Mouse (Mus musculus) Muller cell, postnatal 12 days (primary cell): ENCODE data around the gene Tmem107.
"Not testable (repeated sequence)": the region's sequence is repeated elsewhere in the genome, so short reads cannot be mapped to it uniquely, and the experiment has no call there.

Experiments
- DNase-seq: peaks from one replicate; pipeline ENCODE4 v3.0.0-alpha.2; 2015; ENCODE audit errors: inconsistent ontology term

Tmem107 gene

DNA sequence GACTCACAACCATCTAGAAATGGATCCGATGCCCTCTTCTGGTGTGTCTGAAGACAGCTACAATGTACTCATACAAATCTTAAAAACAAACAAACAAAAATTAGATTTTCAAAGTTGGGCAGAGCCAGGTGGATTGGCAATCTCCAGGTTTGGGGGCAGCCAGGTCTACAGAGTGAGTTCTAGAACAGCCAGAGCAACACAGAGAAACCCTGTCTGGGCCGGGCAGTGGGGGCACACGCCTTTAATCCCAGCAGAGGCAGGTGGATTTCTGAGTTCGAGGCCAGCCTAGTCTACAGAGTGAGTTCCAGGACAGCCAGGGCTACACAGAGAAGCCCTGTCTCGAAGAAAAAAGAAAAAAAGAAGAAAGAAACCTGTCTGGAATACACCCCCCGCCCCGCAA is 23.2 kb downstream of the Tmem107 start:
- not testable (repeated sequence) for DNase-seq

DNA sequence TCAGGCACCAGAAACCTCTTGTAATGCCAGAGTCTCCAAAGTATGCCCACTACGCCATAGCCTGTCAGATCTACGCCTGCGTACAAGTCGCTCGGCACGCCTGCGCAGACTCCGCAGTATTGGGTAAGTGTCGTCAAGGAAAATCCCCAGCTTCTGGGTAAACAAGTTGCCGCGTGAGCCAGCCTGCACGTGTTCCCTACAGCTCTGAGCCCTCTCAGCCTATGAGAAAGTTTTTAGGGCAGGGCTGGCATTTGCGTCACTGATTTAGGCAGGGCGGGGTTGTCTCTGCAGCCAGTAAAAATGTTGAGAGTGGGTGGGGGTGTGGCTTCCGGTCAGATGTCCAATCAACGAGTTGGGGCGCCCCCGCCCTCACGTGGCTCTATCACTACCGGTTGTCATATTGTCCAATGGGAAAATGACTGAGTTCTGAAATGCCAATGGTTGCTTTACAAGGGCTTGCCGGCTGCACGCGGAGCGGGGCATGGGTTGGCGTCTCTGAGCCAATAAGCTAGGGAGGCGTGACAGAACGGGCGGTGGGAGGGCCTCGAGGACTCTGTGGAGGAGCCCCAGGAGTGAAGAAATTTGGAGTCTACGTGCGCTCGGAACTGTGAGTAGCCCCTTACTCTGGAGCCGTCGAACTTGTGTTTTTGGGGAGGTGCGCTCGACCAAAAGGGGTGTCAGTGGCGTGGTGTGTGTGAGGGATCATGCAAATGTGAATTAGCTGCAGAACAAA is 24.3 kb downstream of the Tmem107 start, which contains the start of gene Per1:
Per1 (plus strand) TSS at position 521 of the 733 bp plus-strand sequence.
- peak; percentile 100 for DNase-seq

DNA sequence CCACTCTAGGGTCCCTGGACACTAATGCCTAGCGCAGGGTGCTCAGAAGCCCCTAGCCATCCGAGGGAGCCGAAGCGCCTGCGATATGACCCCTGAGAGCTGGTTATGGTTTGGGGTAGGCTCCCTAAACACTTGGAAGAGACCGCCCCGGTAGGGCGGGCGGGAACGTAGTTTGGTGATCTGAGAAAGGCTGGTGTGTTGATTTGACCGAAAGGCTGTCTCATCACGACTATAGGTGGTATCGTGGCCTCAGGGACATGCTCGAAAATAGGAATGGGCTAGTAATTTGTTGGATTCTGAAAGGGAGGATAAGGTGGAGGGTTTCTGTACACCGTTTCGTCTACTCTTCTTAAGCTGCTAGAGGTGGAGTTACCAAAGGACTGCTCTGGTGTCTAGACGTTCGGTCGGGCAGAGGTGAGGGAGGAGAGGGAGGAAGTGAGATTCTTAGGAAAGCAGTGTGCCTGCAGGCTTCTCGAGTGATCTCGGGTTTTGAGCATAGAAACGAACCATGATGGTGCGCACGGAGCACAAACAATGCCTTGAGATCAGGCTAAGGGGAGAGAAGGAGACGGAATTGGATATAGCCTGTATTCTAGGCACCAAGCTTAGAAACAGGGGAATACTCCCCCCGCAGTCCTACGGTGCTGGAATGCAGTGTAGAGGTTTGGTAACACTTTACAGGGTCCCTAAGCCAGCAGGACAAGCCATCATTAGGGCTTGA is 25.1 kb downstream of the Tmem107 start:
- peak; percentile 69 for DNase-seq

DNA sequence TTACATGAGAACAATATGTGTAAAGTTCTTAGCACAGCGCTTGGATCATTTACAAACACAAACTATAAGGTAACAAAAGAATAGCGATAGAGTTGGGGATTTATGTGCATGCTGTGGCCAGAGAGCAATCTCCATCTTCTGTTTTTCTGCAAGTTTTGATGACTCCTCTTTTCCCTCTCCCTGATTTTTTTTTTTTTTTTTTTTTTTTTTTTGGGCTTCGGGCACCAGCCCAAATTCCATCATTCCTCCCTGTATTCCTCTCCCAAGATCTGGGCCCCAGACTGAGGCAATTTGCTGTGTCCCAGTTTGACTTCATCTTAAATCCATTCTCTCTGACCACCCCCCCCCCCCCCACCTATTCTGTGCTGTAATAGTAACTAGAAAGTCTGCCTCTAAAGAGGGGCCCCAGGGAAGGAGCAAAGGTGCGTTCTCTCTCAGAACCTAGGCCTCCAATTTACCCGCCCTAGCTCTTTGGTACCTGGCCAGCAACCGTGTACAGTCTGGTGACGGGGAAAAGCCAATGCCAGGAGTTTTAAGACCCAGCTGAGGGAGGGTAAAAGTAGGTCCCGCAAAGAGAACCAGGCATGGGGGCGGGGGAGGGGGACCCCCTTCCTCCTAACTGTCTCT is 25.9 kb downstream of the Tmem107 start:
- DNase-seq: no peak

DNA sequence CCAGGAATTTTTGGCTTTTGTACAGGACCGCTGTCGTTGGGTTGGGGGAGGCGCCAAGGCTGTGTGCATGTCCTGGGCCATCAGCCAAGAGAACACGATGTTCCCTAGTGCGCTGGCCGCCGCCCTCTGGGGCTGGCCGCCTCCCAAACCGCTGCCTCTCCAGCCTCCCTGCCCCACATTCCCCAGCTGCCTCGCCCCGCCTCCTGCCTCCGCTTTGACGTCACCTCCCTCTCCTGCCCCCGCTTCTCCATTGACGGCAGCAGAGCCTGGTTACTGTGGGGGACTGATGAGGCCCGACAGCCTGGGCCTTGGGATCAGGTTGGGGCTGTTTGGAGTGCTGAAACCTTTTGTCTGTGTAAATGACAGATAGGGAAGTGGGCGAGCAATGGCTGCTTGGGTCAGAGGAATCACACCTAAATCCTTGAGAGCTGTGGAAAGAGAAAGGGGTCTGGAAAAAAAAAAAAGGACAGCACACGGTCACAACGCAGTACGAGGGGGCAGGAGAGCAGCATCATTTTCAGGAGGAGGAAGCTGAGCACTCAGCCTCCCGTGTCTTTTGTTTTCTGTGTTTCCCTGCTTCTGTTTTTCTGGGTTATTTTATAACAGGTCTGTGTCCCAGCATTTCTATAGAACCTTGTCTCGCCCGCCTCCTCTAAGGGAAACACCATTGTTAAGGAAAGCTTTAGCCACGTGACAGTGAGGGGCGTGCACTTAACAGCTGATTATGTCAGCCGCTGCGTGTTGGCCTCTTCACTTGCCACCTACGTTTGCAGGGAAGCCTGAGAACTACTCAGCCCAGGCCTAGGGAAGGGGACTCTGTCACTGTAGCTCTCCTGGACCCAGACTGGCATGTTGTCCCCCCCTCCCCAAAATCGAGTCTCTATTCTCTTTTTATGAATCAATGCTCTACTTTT is 26.6 kb downstream of the Tmem107 start:
- DNase-seq: peak; percentile 100

DNA sequence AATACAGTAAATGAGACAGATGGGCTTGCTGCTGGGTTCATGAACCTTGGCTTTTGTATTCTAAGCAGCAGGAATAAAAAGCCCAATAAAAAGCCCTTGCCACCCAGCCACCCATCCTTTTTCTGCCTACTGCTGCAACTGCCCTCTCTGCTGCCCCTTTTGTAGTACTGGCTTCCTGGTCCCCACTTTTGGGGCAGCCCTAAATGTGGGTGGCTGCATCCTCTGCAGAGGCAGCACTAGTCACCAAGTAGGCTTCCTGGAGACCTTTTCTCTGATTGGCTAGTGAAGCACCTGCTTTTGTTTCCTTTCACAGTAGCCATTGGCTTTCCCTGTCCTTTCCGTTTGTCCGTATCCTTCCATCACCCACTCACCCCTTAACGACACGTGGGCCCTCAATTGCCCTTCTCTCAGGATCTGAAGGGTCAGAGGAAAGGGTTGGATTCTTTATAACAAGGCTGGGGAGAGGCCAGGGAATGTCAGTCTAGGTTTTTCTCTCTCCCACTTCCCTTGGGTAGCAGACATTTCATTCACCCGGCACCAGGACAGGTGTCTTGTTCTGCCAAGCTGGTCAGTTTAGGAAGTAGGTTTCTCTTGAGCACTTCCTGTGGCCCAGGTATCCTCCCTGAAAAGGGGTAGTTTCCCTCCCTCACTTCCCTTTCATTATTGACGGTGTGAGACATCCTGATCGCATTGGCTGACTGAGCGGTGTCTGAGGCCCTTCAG is 27.6 kb downstream of the Tmem107 start:
- DNase-seq: no peak

DNA sequence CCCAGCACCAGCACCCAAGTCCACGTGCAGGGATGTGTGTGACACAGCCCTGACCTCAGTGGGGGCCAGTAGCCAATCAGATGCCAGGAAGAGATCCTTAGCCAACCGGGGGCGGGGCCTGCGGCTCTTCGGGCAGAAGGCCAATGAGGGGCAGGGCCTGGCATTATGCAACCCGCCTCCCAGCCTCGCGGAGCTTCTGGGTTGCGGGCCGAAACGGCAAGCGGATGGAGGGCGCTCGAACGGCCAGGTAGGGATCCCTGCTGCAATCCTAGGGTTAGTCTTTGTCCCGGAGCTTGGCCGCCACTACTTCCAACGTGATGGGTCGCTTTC is 28.1 kb downstream of the Tmem107 start:
- DNase-seq: peak; percentile 100

DNA sequence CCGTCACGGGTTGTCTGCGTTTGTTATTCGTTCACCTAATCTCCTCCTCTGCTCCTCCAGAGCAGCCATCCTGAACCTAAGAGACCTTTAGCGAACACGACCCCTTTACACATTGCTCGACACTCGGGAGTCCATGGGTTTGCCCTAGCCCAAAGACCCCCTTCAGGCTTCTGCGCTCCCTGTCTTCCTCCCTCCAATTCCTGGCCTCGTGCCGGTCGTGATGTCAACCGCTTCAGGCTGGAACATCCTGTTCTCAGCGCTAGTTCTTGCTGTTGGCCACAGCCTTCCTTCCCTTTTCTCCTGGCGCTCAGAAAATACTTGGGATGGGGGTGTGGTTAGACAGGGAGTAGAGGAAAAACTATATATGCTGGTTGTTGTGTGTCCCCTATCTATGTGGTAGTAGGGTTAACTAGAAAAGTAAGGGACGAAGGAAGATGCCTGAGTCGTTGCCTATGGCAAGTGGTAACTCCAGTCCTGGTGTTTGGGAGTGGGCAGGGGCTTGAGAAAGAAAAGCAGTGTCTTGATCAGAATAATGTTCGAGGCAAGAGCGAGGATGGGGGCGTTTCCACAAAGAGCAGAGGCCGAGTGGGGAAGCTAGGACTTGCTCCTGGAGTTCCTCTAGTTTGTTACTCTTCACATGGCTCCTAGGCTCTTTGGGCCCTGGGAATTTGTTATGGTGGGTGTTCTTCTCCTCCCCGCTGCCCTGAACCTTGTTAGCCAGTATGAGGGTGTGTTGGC is 28.7 kb downstream of the Tmem107 start:
- DNase-seq: no peak

DNA sequence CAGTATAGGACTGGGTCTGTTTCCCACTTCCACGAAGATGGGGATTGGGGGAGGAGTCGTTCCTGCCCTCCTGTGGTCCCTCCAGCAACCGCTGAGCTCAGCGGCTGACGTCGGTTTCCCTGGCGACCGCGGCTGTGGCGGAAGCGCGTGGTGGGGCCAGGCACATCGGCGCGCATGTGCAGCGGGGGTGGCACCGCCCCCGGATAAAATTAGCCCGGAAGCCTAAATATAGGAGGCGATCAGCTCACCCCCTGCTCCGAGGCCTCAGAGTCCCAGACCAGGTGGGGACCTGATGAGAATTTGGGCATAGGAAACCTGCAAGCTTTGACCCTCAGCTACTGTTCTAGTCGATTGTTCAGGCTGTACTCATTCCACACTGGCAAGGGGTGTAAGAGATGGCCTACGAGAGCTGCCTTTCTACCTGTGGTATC is 29.3 kb downstream of the Tmem107 start:
- DNase-seq: peak; percentile 95

DNA sequence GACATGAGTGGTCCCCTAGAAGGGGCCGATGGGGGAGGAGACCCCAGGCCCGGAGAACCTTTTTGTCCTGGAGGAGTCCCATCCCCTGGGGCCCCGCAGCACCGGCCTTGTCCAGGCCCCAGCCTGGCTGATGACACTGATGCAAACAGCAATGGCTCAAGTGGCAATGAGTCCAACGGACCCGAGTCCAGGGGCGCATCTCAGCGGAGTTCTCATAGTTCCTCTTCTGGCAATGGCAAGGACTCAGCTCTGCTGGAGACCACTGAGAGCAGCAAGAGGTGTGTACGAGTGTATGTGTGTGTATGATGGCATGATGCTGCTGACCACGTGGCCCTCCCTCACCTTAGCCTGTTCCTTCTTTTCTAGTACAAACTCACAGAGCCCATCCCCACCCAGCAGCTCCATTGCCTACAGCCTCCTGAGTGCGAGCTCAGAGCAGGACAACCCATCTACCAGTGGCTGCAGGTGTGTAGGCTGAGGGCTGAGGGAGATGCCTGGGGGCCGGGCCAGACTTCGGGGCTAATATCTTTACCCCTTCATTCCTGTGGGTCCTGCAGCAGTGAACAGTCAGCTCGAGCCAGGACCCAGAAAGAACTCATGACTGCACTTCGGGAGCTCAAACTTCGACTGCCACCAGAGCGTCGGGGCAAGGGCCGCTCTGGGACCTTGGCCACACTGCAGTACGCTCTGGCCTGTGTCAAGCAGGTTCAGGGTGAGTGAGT is 30.2 kb downstream of the Tmem107 start:
- DNase-seq: no peak

DNA sequence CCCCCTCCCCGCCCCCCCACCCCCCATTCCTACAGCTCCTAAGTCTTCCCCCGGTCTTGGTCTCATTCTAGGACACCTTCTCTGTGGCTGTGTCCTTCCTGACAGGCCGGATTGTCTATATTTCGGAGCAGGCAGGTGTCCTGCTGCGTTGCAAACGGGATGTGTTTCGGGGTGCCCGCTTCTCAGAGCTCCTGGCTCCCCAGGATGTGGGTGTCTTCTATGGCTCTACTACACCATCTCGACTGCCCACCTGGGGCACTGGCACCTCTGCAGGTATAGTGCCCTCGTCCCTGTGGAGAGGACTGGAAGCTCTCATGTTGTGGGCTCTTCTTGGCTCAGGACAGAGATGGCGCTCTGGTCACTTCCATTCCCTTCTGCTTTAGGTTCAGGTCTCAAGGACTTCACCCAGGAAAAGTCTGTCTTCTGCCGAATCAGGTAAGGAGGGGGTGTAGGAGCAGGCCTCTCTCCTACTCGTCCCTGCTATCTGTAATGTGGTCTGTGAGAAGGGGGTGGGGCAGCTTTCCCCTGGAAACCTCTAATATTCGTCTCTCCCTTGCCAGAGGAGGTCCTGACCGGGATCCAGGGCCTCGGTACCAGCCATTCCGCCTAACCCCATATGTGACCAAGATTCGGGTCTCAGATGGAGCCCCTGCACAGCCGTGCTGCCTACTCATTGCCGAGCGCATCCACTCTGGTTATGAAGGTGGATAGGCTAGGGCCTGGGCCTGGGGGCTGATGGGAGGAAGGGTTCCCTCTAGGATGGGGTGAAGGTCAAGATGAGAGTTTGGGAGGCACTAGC is 31.2 kb downstream of the Tmem107 start:
- DNase-seq: no peak

DNA sequence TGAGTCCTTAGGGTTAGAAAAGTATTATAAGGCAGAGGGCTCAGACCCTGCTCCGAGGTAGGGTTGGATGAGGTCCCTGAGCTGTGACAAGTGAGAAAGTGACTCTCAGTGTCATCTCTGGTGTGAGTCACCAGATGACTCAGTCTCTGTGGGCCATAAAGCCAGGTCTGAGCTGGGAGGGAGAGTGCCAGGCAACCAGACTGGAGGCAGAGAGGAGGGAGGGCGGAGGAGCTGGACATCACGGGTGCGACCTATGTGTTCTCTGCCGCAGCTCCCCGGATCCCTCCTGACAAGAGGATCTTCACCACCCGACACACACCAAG is 31.8 kb downstream of the Tmem107 start:
- no peak for DNase-seq

DNA sequence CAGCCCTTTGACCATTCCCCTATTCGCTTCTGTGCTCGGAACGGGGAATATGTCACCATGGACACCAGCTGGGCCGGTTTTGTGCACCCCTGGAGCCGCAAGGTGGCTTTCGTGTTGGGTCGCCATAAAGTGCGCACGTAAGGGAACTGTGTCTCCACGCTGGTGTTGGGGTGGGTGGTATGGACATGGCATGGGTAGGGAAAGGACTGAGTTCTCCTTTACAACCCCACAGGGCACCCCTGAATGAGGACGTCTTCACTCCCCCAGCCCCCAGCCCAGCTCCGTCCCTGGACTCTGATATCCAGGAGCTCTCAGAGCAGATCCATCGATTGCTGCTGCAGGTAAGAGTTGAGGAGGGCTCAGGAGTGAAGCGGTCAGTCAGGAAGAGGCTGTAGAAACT is 32.5 kb downstream of the Tmem107 start:
- DNase-seq: no peak

DNA sequence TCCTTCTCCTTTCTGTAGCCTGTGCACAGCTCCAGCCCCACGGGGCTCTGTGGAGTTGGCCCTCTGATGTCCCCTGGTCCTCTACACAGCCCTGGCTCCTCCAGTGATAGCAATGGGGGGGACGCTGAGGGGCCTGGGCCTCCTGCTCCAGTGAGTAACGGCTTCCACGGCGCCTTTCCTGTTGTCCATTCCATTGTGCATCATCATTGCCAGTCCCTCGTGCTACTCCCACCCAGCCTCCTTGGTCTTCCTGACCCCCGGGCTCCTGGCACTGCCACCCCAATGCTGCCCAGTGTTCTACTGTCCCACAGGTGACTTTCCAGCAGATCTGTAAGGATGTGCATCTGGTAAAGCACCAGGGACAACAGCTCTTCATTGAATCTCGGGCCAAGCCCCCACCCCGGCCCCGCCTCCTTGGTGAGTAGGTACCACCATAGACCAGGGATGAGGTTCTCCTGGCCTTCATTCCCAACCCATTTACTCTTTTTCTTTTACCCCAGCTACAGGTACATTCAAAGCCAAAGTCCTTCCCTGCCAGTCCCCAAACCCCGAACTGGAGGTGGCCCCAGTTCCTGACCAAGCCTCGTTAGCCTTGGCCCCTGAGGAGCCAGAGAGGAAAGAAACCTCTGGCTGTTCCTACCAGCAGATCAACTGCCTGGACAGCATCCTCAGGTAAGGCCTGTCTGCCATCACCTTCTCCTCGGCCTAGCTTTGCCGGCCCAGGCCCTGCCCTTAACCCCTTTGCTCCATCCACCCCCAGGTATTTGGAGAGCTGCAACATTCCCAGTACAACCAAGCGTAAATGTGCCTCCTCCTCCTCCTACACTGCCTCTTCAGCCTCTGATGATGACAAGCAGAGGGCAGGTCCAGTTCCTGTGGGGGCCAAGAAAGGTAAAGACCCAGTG is 33.2 kb downstream of the Tmem107 start:
- DNase-seq: no peak

DNA sequence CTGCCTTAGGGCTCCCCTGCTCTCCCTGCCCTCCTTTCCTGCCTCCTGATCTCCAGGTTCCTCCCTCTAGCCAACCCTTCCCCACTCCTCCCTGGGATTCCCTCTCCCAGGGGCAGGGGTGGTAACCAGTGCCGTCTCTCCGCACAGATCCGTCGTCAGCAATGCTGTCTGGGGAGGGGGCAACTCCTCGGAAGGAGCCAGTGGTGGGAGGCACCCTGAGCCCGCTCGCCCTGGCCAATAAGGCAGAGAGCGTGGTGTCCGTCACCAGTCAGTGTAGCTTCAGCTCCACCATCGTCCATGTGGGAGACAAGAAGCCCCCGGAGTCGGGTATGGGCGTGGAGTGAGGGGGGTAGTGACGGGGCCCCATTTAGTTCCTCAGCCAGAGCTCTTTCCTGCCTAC is 33.9 kb downstream of the Tmem107 start:
- DNase-seq: no peak

DNA sequence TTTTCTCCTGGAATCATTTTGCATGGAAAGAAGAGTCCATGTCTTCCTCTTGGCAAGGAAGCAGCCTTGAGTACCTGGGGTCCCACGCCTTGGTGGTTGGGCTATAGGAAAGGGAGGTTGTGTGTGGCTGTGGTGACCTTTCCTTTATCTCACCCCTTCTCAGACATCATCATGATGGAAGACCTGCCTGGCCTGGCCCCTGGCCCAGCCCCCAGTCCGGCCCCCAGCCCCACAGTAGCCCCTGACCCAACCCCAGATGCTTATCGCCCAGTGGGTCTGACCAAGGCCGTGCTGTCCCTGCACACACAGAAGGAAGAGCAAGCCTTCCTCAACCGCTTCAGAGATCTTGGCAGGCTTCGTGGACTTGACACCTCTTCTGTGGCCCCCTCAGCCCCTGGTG is 34.6 kb downstream of the Tmem107 start:
- no peak for DNase-seq

DNA sequence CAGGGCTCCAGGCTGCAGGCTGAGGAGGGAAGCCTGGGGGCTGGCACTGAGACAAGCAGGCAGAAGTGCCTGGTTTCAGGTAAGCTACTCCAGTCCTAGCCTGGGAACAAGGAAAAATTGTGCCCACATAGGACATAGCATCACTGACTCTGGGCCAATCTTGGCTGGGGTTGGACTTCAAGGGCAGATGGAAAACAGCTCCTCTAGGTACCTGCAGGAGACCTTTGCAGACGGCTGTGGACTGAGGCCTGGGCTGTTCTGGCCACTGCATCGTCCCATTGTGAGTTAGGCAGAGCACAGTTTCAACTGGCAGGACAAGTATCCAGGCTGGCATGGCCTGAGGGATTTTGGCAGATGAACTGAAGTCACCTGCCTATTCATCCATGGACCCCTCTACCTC is 35.2 kb downstream of the Tmem107 start:
- DNase-seq: no peak

DNA sequence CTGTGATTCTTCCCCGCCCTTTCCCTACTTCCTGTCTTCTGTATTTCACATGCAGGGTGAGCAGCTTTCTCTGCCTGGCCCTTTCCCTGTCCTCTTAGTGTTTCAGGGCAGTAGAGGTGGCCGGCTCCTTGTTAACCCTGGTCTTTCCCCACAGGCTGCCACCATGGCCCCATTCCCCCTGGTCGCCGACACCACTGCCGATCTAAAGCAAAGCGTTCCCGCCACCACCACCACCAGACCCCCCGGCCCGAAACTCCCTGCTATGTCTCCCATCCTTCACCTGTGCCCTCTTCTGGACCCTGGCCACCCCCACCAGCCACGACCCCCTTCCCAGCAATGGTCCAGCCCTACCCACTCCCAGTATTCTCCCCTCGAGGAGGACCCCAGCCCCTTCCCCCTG is 35.7 kb downstream of the Tmem107 start:
- no peak for DNase-seq
